Mouse (Mus musculus) liver, embryonic 15.5 days (tissue): Measurements from ENCODE around the gene Babam2. TPM values are rescaled to one million over a fixed set of nuclear protein-coding genes. Genes with fewer than 3 reads are reported as not detected.

ENCODE experiments used
- ATAC-seq: fragments of 200-750 bp; cut with Nextera tagmentation; 2 replicates; pipeline ENCODE4 v1.8.0; 2017; ENCODE audit warnings: moderate number of reproducible peaks, mild to moderate bottlenecking, moderate library complexity; ENCODE audit not compliant: insufficient read depth
- H3K27ac ChIP-seq: fragments of 300-500 bp; sonication (generic); replicated peaks from 2 replicates; pipeline ENCODE4 v1.5.1; 2015; ENCODE audit warnings: mild to moderate bottlenecking, inconsistent platforms
- H3K27me3 ChIP-seq: fragments of 300-500 bp; sonication (generic); 2 replicates; pipeline ENCODE4 v1.6.1; 2015; ENCODE audit warnings: mild to moderate bottlenecking, inconsistent platforms
- H3K36me3 ChIP-seq: fragments of 300-500 bp; sonication (generic); replicated peaks from 2 replicates; pipeline ENCODE4 v1.6.1; 2015; ENCODE audit warnings: moderate library complexity, mild to moderate bottlenecking, inconsistent platforms
- H3K4me1 ChIP-seq: fragments of 300-500 bp; sonication (generic); replicated peaks from 2 replicates; pipeline ENCODE4 v1.6.1; 2015; ENCODE audit warnings: inconsistent platforms
- H3K4me2 ChIP-seq: fragments of 300-500 bp; sonication (generic); 2 replicates; pipeline ENCODE4 v1.6.1; 2015; ENCODE audit warnings: moderate library complexity, mild to moderate bottlenecking, inconsistent platforms
- H3K4me3 ChIP-seq: fragments of 300-500 bp; sonication (generic); replicated peaks from 2 replicates; pipeline ENCODE4 v1.5.1; 2015; ENCODE audit warnings: mild to moderate bottlenecking, inconsistent platforms
- H3K9ac ChIP-seq: fragments of 300-500 bp; sonication (generic); 2 replicates; pipeline ENCODE4 v1.6.1; 2015; ENCODE audit warnings: moderate library complexity, mild to moderate bottlenecking, inconsistent platforms
- H3K9me3 ChIP-seq: fragments of 300-500 bp; sonication (generic); replicated peaks from 2 replicates; pipeline ENCODE4 v1.6.1; 2016; ENCODE audit warnings: inconsistent platforms
- WGBS: fragments of 180-500 bp; shearing (Covaris S2); methylation state at CpG from one replicate; pipeline ENCODE4 v1.1.7; 2015; ENCODE audit warnings: mixed read lengths; ENCODE audit not compliant: insufficient replicate concordance; 5-methylcytosine and 5-hydroxymethylcytosine counted together
- polyA plus RNA-seq: library from polyadenylated mRNA; unstranded; fragments of >200 nt; fragmentation: Nextera tagmentation; extraction: Ambion mirVana; gene quantifications from 2 replicates; pipeline ENCODE4 v1.2.1, GENCODE M21; 2015

Babam2 gene
- polyA plus RNA-seq, 1 experiment from 2014 or later = 30.8 TPM

GRCm38 (mm10) chr5:31813156-31813675, 115.7 kb downstream of the Babam2 start:
- H3K9ac ChIP-seq = no peak overlapping the region
- ATAC-seq = no peak
- no peak overlapping the region for H3K4me3 ChIP-seq
- H3K4me2 ChIP-seq = no peak overlapping the region
- H3K27me3 ChIP-seq = no peaks in the 10 kb centered on the region
- H3K36me3 ChIP-seq = no peaks in the 10 kb centered on the region
- H3K4me1 ChIP-seq = peaks cover 10% of the 10 kb centered on the region
- WGBS = 75% methylated on average over 6 of the region's 6 CpGs
- H3K9me3 ChIP-seq = no peaks in the 10 kb centered on the region
- no peak overlapping the region for H3K27ac ChIP-seq

GRCm38 (mm10) chr5:31814068-31814467, 116.6 kb downstream of the Babam2 start:
- ATAC-seq = no peak
- Histone ChIP-seq H3K27ac (no peak overlapping the region), H3K4me2 (no peak overlapping the region), H3K4me3 (no peak overlapping the region), H3K27me3 (no peaks in the 10 kb centered on the region), H3K9me3 (no peaks in the 10 kb centered on the region), H3K9ac (no peak overlapping the region), H3K36me3 (no peaks in the 10 kb centered on the region), H3K4me1 (peaks cover 10% of the 10 kb centered on the region)
- WGBS = 36% methylated on average over 4 of the region's 4 CpGs

- no peak overlapping the region for H3K4me3 ChIP-seq
- no peak for ATAC-seq
- 73% methylated on average over 7 of the region's 7 CpGs for WGBS
- H3K9ac ChIP-seq = no peak overlapping the region
- H3K4me2 ChIP-seq = no peak overlapping the region
- H3K36me3 ChIP-seq = no peaks in the 10 kb centered on the region
- H3K27ac ChIP-seq = no peak overlapping the region
- peaks cover 10% of the 10 kb centered on the region for H3K4me1 ChIP-seq
- H3K27me3 ChIP-seq = no peaks in the 10 kb centered on the region
- no peaks in the 10 kb centered on the region for H3K9me3 ChIP-seq
These were observed 117.6 kb downstream of the Babam2 start for GRCm38 (mm10) chr5:31815129-31815528.

GRCm38 (mm10) chr5:31816082-31816481, 118.6 kb downstream of the Babam2 start:
- H3K36me3 ChIP-seq = no peaks in the 10 kb centered on the region
- H3K9me3 ChIP-seq = no peaks in the 10 kb centered on the region
- H3K27me3 ChIP-seq = no peaks in the 10 kb centered on the region
- WGBS = 53% methylated on average over 1 of the region's 1 CpGs
- no peak overlapping the region for H3K9ac ChIP-seq
- H3K27ac ChIP-seq = no peak overlapping the region
- peaks cover 5% of the 10 kb centered on the region for H3K4me1 ChIP-seq
- no peak overlapping the region for H3K4me3 ChIP-seq
- ATAC-seq = no peak
- H3K4me2 ChIP-seq = no peak overlapping the region

- no peak overlapping the region for H3K9ac ChIP-seq
- WGBS = 73% methylated on average over 3 of the region's 3 CpGs
- no peak overlapping the region for H3K4me2 ChIP-seq
These were observed 123.3 kb downstream of the Babam2 start for GRCm38 (mm10) chr5:31820801-31821200.

GRCm38 (mm10) chr5:31821204-31821603, 123.7 kb downstream of the Babam2 start:
- Histone ChIP-seq H3K4me2 (no peak overlapping the region), H3K27ac (no peak overlapping the region), H3K9me3 (no peaks in the 10 kb centered on the region), H3K27me3 (no peaks in the 10 kb centered on the region), H3K4me3 (no peak overlapping the region), H3K36me3 (no peaks in the 10 kb centered on the region), H3K9ac (no peak overlapping the region), H3K4me1 (no peaks in the 10 kb centered on the region)
- ATAC-seq = no peak
- 50% methylated on average over 1 of the region's 1 CpGs for WGBS

More at GRCm38 (mm10) chr5:31820801-31821200, 123.3 kb downstream of the Babam2 start:
- Histone ChIP-seq H3K9me3 (no peaks in the 10 kb centered on the region), H3K27ac (no peak overlapping the region), H3K4me3 (no peak overlapping the region), H3K36me3 (no peaks in the 10 kb centered on the region), H3K4me1 (no peaks in the 10 kb centered on the region), H3K27me3 (no peaks in the 10 kb centered on the region)
- ATAC-seq = no peak

- Histone ChIP-seq H3K27ac (no peak overlapping the region), H3K36me3 (no peaks in the 10 kb centered on the region), H3K9me3 (no peaks in the 10 kb centered on the region), H3K4me1 (no peaks in the 10 kb centered on the region), H3K27me3 (no peaks in the 10 kb centered on the region), H3K4me2 (no peak overlapping the region), H3K9ac (no peak overlapping the region), H3K4me3 (no peak overlapping the region)
- ATAC-seq = no peak
- WGBS = 59% methylated on average over 3 of the region's 3 CpGs
These were observed 126.2 kb downstream of the Babam2 start for GRCm38 (mm10) chr5:31823673-31824072.

- WGBS = 65% methylated on average over 2 of the region's 2 CpGs
- no peaks in the 10 kb centered on the region for H3K27me3 ChIP-seq
- H3K36me3 ChIP-seq = no peaks in the 10 kb centered on the region
- no peak overlapping the region for H3K9ac ChIP-seq
- no peak overlapping the region for H3K27ac ChIP-seq
- ATAC-seq = no peak
- H3K4me3 ChIP-seq = no peak overlapping the region
- H3K9me3 ChIP-seq = no peaks in the 10 kb centered on the region
- no peak overlapping the region for H3K4me2 ChIP-seq
- H3K4me1 ChIP-seq = no peaks in the 10 kb centered on the region
These were observed 126.6 kb downstream of the Babam2 start for GRCm38 (mm10) chr5:31824126-31824525.

GRCm38 (mm10) chr5:31827304-31827703, 129.8 kb downstream of the Babam2 start:
- Histone ChIP-seq H3K4me1 (no peaks in the 10 kb centered on the region), H3K4me3 (no peak overlapping the region), H3K27me3 (no peaks in the 10 kb centered on the region), H3K36me3 (no peaks in the 10 kb centered on the region), H3K4me2 (no peak overlapping the region), H3K27ac (no peak overlapping the region), H3K9ac (no peak overlapping the region), H3K9me3 (no peaks in the 10 kb centered on the region)
- WGBS = 72% methylated on average over 5 of the region's 5 CpGs
- ATAC-seq = no peak

GRCm38 (mm10) chr5:31827896-31828295, 130.4 kb downstream of the Babam2 start:
- Histone ChIP-seq H3K9ac (no peak overlapping the region), H3K4me1 (no peaks in the 10 kb centered on the region), H3K4me3 (no peak overlapping the region), H3K9me3 (no peaks in the 10 kb centered on the region), H3K27ac (no peak overlapping the region), H3K27me3 (no peaks in the 10 kb centered on the region), H3K4me2 (no peak overlapping the region), H3K36me3 (no peaks in the 10 kb centered on the region)
- no peak for ATAC-seq
- WGBS = 65% methylated on average over 5 of the region's 5 CpGs

- Histone ChIP-seq H3K4me3 (no peak overlapping the region), H3K4me1 (no peaks in the 10 kb centered on the region), H3K9ac (no peak overlapping the region), H3K4me2 (no peak overlapping the region), H3K27ac (no peak overlapping the region), H3K27me3 (no peaks in the 10 kb centered on the region), H3K9me3 (no peaks in the 10 kb centered on the region), H3K36me3 (no peaks in the 10 kb centered on the region)
- ATAC-seq = no peak
- WGBS = 69% methylated on average over 10 of the region's 10 CpGs
These were observed 131.3 kb downstream of the Babam2 start for GRCm38 (mm10) chr5:31828747-31829146.

- ATAC-seq = no peak
- Histone ChIP-seq H3K9me3 (no peaks in the 10 kb centered on the region), H3K4me2 (no peak overlapping the region), H3K4me1 (no peaks in the 10 kb centered on the region), H3K27me3 (no peaks in the 10 kb centered on the region), H3K27ac (no peak overlapping the region), H3K9ac (no peak overlapping the region), H3K36me3 (no peaks in the 10 kb centered on the region), H3K4me3 (no peak overlapping the region)
- 37% methylated on average over 1 of the region's 1 CpGs for WGBS
These were observed 132.1 kb downstream of the Babam2 start for GRCm38 (mm10) chr5:31829588-31829987.
